Mouse (Mus musculus): Measurements from ENCODE around the gene Olfr923. TPM values are rescaled to one million over a fixed set of nuclear protein-coding genes. Genes with fewer than 3 reads are reported as not detected.

Gene Olfr923
- polyA plus RNA-seq, 1 experiment from 2014 or later = 0.88 TPM

Other genes starting within 250 kb of the Olfr923 start
- not detected in 2 replicates for gene Olfr912, start 246.4 kb upstream of the Olfr923 start, polyA plus RNA-seq (2015; fragmentation: Nextera tagmentation; extraction: Ambion mirVana)
- not detected in 2 replicates for gene Olfr913, start 233.8 kb upstream of the Olfr923 start, polyA plus RNA-seq (2015; fragmentation: Nextera tagmentation; extraction: Ambion mirVana)
- not detected in 2 replicates for gene Olfr914, start 221.4 kb upstream of the Olfr923 start, polyA plus RNA-seq (2015; fragmentation: Nextera tagmentation; extraction: Ambion mirVana)
- gene Olfr916, start 166.7 kb upstream of the Olfr923 start, polyA plus RNA-seq (2015; fragmentation: Nextera tagmentation; extraction: Ambion mirVana) = not detected in 2 replicates
- gene Olfr917, start 160.7 kb upstream of the Olfr923 start, polyA plus RNA-seq (2015; fragmentation: Nextera tagmentation; extraction: Ambion mirVana) = not detected in 2 replicates
- 0.05 TPM in 1 of 2 replicates, not detected in the other for gene Olfr918, start 151.9 kb upstream of the Olfr923 start, polyA plus RNA-seq (2015; fragmentation: Nextera tagmentation; extraction: Ambion mirVana)
- gene Olfr919, start 122.9 kb upstream of the Olfr923 start, polyA plus RNA-seq (2015; fragmentation: Nextera tagmentation; extraction: Ambion mirVana) = not detected in 2 replicates
- 28.9 and 30.4 TPM in 2 replicates for gene Vwa5a, start 108.3 kb upstream of the Olfr923 start, polyA plus RNA-seq (2015; fragmentation: Nextera tagmentation; extraction: Ambion mirVana)
- 0.04 TPM in 1 of 2 replicates, not detected in the other for gene Olfr920, start 74.2 kb upstream of the Olfr923 start, polyA plus RNA-seq (2015; fragmentation: Nextera tagmentation; extraction: Ambion mirVana)
- gene Olfr921, start 53.5 kb upstream of the Olfr923 start, polyA plus RNA-seq (2015; fragmentation: Nextera tagmentation; extraction: Ambion mirVana) = not detected in 2 replicates
- gene Olfr922, start 11.9 kb upstream of the Olfr923 start, polyA plus RNA-seq (2015; fragmentation: Nextera tagmentation; extraction: Ambion mirVana) = not detected in 2 replicates
- 0.08 TPM in 1 of 2 replicates, not detected in the other for gene Olfr924, start 17.9 kb downstream of the Olfr923 start, polyA plus RNA-seq (2015; fragmentation: Nextera tagmentation; extraction: Ambion mirVana)
- not detected in 2 replicates for gene Olfr26, start 28.5 kb downstream of the Olfr923 start, polyA plus RNA-seq (2015; fragmentation: Nextera tagmentation; extraction: Ambion mirVana)
- not detected in 2 replicates for gene Olfr926, start 50.6 kb downstream of the Olfr923 start, polyA plus RNA-seq (2015; fragmentation: Nextera tagmentation; extraction: Ambion mirVana)
- gene Olfr930, start 103.3 kb downstream of the Olfr923 start, polyA plus RNA-seq (2015; fragmentation: Nextera tagmentation; extraction: Ambion mirVana) = 0.30 TPM in 1 of 2 replicates, not detected in the other
- gene Olfr933, start 145.8 kb downstream of the Olfr923 start, polyA plus RNA-seq (2015; fragmentation: Nextera tagmentation; extraction: Ambion mirVana) = 0.11 and 0.14 TPM in 2 replicates
- 0.07 TPM in 1 of 2 replicates, not detected in the other for gene Olfr934, start 161.8 kb downstream of the Olfr923 start, polyA plus RNA-seq (2015; fragmentation: Nextera tagmentation; extraction: Ambion mirVana)
- 0.19 TPM in 1 of 2 replicates, not detected in the other for gene Olfr935, start 173.1 kb downstream of the Olfr923 start, polyA plus RNA-seq (2015; fragmentation: Nextera tagmentation; extraction: Ambion mirVana)
- 0.40 TPM in 1 of 2 replicates, not detected in the other for gene Olfr146, start 196.8 kb downstream of the Olfr923 start, polyA plus RNA-seq (2015; fragmentation: Nextera tagmentation; extraction: Ambion mirVana)
- gene Olfr937, start 238.4 kb downstream of the Olfr923 start, polyA plus RNA-seq (2015; fragmentation: Nextera tagmentation; extraction: Ambion mirVana) = not detected in 2 replicates